Mouse (Mus musculus): ENCODE results near the gene Slco2b1. TPM values are rescaled to one million over a fixed set of nuclear protein-coding genes. Genes with fewer than 3 reads are reported as not detected.

Slco2b1 gene
- polyA plus RNA-seq, 1 experiment from 2014 or later, result 0.97 TPM

- no peaks in the 10 kb centered on the region for H3K4me1 ChIP-seq (replicated peaks; ENCODE audit: control insufficient read depth, insufficient read depth, low read length)
- H3K9me3 ChIP-seq (ENCODE audit: control insufficient read depth, low read length), result no peaks in the 10 kb centered on the region
- no peaks in the 10 kb centered on the region for H3K36me3 ChIP-seq (ENCODE audit: control insufficient read depth, insufficient read depth, low read length)
- no peak overlapping the region for H3K4me3 ChIP-seq (ENCODE audit: low read depth, low read length)
- ATAC-seq (replicated peaks; ENCODE audit: low FRiP score) (no peak), DNase-seq (ENCODE audit: low spot score) (no peak)
- no peak overlapping the region for H3K9ac ChIP-seq (ENCODE audit: low read depth, low read length)
- no peak overlapping the region for H3K27ac ChIP-seq (ENCODE audit: low read depth, low read length)
- no peak overlapping the region for H3K4me2 ChIP-seq
- H3K27me3 ChIP-seq (replicated peaks; ENCODE audit: control insufficient read depth, insufficient read depth, low read length), result no peaks in the 10 kb centered on the region
- WGBS, result 62% methylated on average over 4 of the region's 4 CpGs
Measured at GRCm38 (mm10) chr7:99684086-99684485, 27.1 kb downstream of the Slco2b1 start.

- Histone ChIP-seq H3K9me3 (ENCODE audit: control insufficient read depth, low read length) (no peaks in the 10 kb centered on the region), H3K27ac (ENCODE audit: low read depth, low read length) (no peak overlapping the region), H3K36me3 (ENCODE audit: control insufficient read depth, insufficient read depth, low read length) (no peaks in the 10 kb centered on the region), H3K4me1 (replicated peaks; ENCODE audit: control insufficient read depth, insufficient read depth, low read length) (no peaks in the 10 kb centered on the region), H3K4me3 (ENCODE audit: low read depth, low read length) (no peak overlapping the region), H3K27me3 (replicated peaks; ENCODE audit: control insufficient read depth, insufficient read depth, low read length) (no peaks in the 10 kb centered on the region), H3K4me2 (no peak overlapping the region), H3K9ac (ENCODE audit: low read depth, low read length) (no peak overlapping the region)
- no peak for DNase-seq (ENCODE audit: low spot score)
- no peak for ATAC-seq (replicated peaks; ENCODE audit: low FRiP score)
- 71% methylated on average over 5 of the region's 5 CpGs for WGBS
Measured at GRCm38 (mm10) chr7:99680771-99681170, 30.4 kb downstream of the Slco2b1 start.

GRCm38 (mm10) chr7:99674890-99675289 is 36.2 kb downstream of the Slco2b1 start:
- ATAC-seq (replicated peaks; ENCODE audit: low FRiP score) (no peak), DNase-seq (ENCODE audit: low spot score) (no peak)
- Histone ChIP-seq H3K36me3 (ENCODE audit: control insufficient read depth, insufficient read depth, low read length) (no peaks in the 10 kb centered on the region), H3K27me3 (replicated peaks; ENCODE audit: control insufficient read depth, insufficient read depth, low read length) (no peaks in the 10 kb centered on the region), H3K4me2 (no peak overlapping the region), H3K4me3 (ENCODE audit: low read depth, low read length) (no peak overlapping the region), H3K4me1 (replicated peaks; ENCODE audit: control insufficient read depth, insufficient read depth, low read length) (no peaks in the 10 kb centered on the region; the same call in 1 of the 2 replicates), H3K9me3 (ENCODE audit: control insufficient read depth, low read length) (no peaks in the 10 kb centered on the region), H3K9ac (ENCODE audit: low read depth, low read length) (no peak overlapping the region), H3K27ac (ENCODE audit: low read depth, low read length) (no peak overlapping the region)
- 37% methylated on average over 3 of the region's 3 CpGs for WGBS

- H3K9ac ChIP-seq (ENCODE audit: low read depth, low read length), result no peak overlapping the region
- no peaks in the 10 kb centered on the region for H3K9me3 ChIP-seq (ENCODE audit: control insufficient read depth, low read length)
- H3K4me1 ChIP-seq (replicated peaks; ENCODE audit: control insufficient read depth, insufficient read depth, low read length), result no peaks in the 10 kb centered on the region; the same call in 1 of the 2 replicates
- no peak for ATAC-seq (replicated peaks; ENCODE audit: low FRiP score)
- no peak for DNase-seq (ENCODE audit: low spot score)
- WGBS, result 46% methylated on average over 5 of the region's 5 CpGs
- H3K36me3 ChIP-seq (ENCODE audit: control insufficient read depth, insufficient read depth, low read length), result no peaks in the 10 kb centered on the region
- no peak overlapping the region for H3K4me3 ChIP-seq (ENCODE audit: low read depth, low read length)
- H3K27ac ChIP-seq (ENCODE audit: low read depth, low read length), result no peak overlapping the region
- H3K4me2 ChIP-seq, result no peak overlapping the region
- H3K27me3 ChIP-seq (replicated peaks; ENCODE audit: control insufficient read depth, insufficient read depth, low read length), result no peaks in the 10 kb centered on the region
Measured at GRCm38 (mm10) chr7:99674209-99674608, 36.9 kb downstream of the Slco2b1 start.

GRCm38 (mm10) chr7:99673188-99673587 is 38.0 kb downstream of the Slco2b1 start:
- no peaks in the 10 kb centered on the region for H3K9me3 ChIP-seq (ENCODE audit: control insufficient read depth, low read length)

GRCm38 (mm10) chr7:99671544-99672435 is 39.4 kb downstream of the Slco2b1 start:
- peaks cover 3% of the 10 kb centered on the region; the same call in 1 of the 2 replicates for H3K27me3 ChIP-seq (replicated peaks; ENCODE audit: control insufficient read depth, insufficient read depth, low read length)
- H3K4me1 ChIP-seq (replicated peaks; ENCODE audit: control insufficient read depth, insufficient read depth, low read length), result no peaks in the 10 kb centered on the region; the same call in 1 of the 2 replicates
- no peaks in the 10 kb centered on the region for H3K36me3 ChIP-seq (ENCODE audit: control insufficient read depth, insufficient read depth, low read length)
- no peak for DNase-seq (ENCODE audit: low spot score)
- 65% methylated on average over 9 of the region's 9 CpGs for WGBS
- H3K9ac ChIP-seq (ENCODE audit: low read depth, low read length), result no peak overlapping the region
- H3K4me3 ChIP-seq (ENCODE audit: low read depth, low read length), result no peak overlapping the region
- H3K4me2 ChIP-seq, result no peak overlapping the region
- no peak overlapping the region for H3K27ac ChIP-seq (ENCODE audit: low read depth, low read length)
- ATAC-seq (replicated peaks; ENCODE audit: low FRiP score), result no peak
- no peaks in the 10 kb centered on the region for H3K9me3 ChIP-seq (ENCODE audit: control insufficient read depth, low read length)

More at GRCm38 (mm10) chr7:99673188-99673587, 38.0 kb downstream of the Slco2b1 start:
- no peak overlapping the region for H3K4me3 ChIP-seq (ENCODE audit: low read depth, low read length)
- H3K4me2 ChIP-seq, result no peak overlapping the region
- DNase-seq (ENCODE audit: low spot score), result no peak
- ATAC-seq (replicated peaks; ENCODE audit: low FRiP score), result no peak
- WGBS, result 71% methylated on average over 8 of the region's 8 CpGs
- no peak overlapping the region for H3K9ac ChIP-seq (ENCODE audit: low read depth, low read length)
- no peak overlapping the region for H3K27ac ChIP-seq (ENCODE audit: low read depth, low read length)
- no peaks in the 10 kb centered on the region for H3K27me3 ChIP-seq (replicated peaks; ENCODE audit: control insufficient read depth, insufficient read depth, low read length)
- H3K4me1 ChIP-seq (replicated peaks; ENCODE audit: control insufficient read depth, insufficient read depth, low read length), result no peaks in the 10 kb centered on the region; the same call in 1 of the 2 replicates
- no peaks in the 10 kb centered on the region for H3K36me3 ChIP-seq (ENCODE audit: control insufficient read depth, insufficient read depth, low read length)

- Histone ChIP-seq H3K4me3 (ENCODE audit: low read depth, low read length) (no peak overlapping the region), H3K4me1 (replicated peaks; ENCODE audit: control insufficient read depth, insufficient read depth, low read length) (no peaks in the 10 kb centered on the region; the same call in 1 of the 2 replicates), H3K9ac (ENCODE audit: low read depth, low read length) (no peak overlapping the region), H3K9me3 (ENCODE audit: control insufficient read depth, low read length) (no peaks in the 10 kb centered on the region), H3K27ac (ENCODE audit: low read depth, low read length) (no peak overlapping the region), H3K4me2 (no peak overlapping the region), H3K27me3 (replicated peaks; ENCODE audit: control insufficient read depth, insufficient read depth, low read length) (peaks cover 3% of the 10 kb centered on the region; the same call in 1 of the 2 replicates), H3K36me3 (ENCODE audit: control insufficient read depth, insufficient read depth, low read length) (no peaks in the 10 kb centered on the region)
- 71% methylated on average over 4 of the region's 4 CpGs for WGBS
- no peak for DNase-seq (ENCODE audit: low spot score)
- no peak for ATAC-seq (replicated peaks; ENCODE audit: low FRiP score)
Measured at GRCm38 (mm10) chr7:99670915-99671314, 40.2 kb downstream of the Slco2b1 start.

GRCm38 (mm10) chr7:99668802-99669201 is 42.3 kb downstream of the Slco2b1 start:
- DNase-seq (ENCODE audit: low spot score), result no peak
- Histone ChIP-seq H3K9ac (ENCODE audit: low read depth, low read length) (no peak overlapping the region), H3K36me3 (ENCODE audit: control insufficient read depth, insufficient read depth, low read length) (no peaks in the 10 kb centered on the region), H3K4me2 (no peak overlapping the region), H3K4me1 (replicated peaks; ENCODE audit: control insufficient read depth, insufficient read depth, low read length) (no peaks in the 10 kb centered on the region; the same call in 1 of the 2 replicates), H3K9me3 (ENCODE audit: control insufficient read depth, low read length) (no peaks in the 10 kb centered on the region), H3K27ac (ENCODE audit: low read depth, low read length) (no peak overlapping the region), H3K27me3 (replicated peaks; ENCODE audit: control insufficient read depth, insufficient read depth, low read length) (peaks cover 3% of the 10 kb centered on the region), H3K4me3 (ENCODE audit: low read depth, low read length) (no peak overlapping the region)
- WGBS, result 42% methylated on average over 4 of the region's 4 CpGs
- ATAC-seq (replicated peaks; ENCODE audit: low FRiP score), result no peak

GRCm38 (mm10) chr7:99667096-99667495 is 44.0 kb downstream of the Slco2b1 start:
- ATAC-seq (replicated peaks; ENCODE audit: low FRiP score) (no peak), DNase-seq (ENCODE audit: low spot score) (no peak)
- no peak overlapping the region for H3K4me3 ChIP-seq (ENCODE audit: low read depth, low read length)
- no peak overlapping the region for H3K4me2 ChIP-seq
- WGBS, result 89% methylated on average over 16 of the region's 16 CpGs
- peaks cover 3% of the 10 kb centered on the region for H3K27me3 ChIP-seq (replicated peaks; ENCODE audit: control insufficient read depth, insufficient read depth, low read length)
- H3K9ac ChIP-seq (ENCODE audit: low read depth, low read length), result no peak overlapping the region
- no peaks in the 10 kb centered on the region; the same call in 1 of the 2 replicates for H3K4me1 ChIP-seq (replicated peaks; ENCODE audit: control insufficient read depth, insufficient read depth, low read length)
- no peaks in the 10 kb centered on the region for H3K36me3 ChIP-seq (ENCODE audit: control insufficient read depth, insufficient read depth, low read length)
- H3K9me3 ChIP-seq (ENCODE audit: control insufficient read depth, low read length), result no peaks in the 10 kb centered on the region
- no peak overlapping the region for H3K27ac ChIP-seq (ENCODE audit: low read depth, low read length)

Data from liver, embryonic 11.5 days (tissue).